ENCODE assay signal across 25 mouse cellular contexts in genomic region chr2:59035206-59035605, GRCm38 (mm10).
DNase-seq lines count a peak whose midpoint lies in the region; ATAC-seq and TF ChIP-seq lines count a peak whose summit lies in the region.
"Had no signal": no experiment of that assay in that cellular context is flagged by ENCODE, and none has a peak within 500 bp of the region (broad histone marks: within the 10 kb centered on the region; RNA-seq: fewer than 3 reads in every experiment).

No protein-coding gene starts in this region.

- H3K36me3 ChIP-seq in kidney, adult 2 months (ENCODE audit: control insufficient read depth, insufficient read depth, low read length), result no peaks in the 10 kb centered on the region
- H3K36me3 ChIP-seq in liver, adult 2 months (ENCODE audit: control insufficient read depth, insufficient read depth, low read length), result no peaks in the 10 kb centered on the region
- H3K36me3 ChIP-seq in liver, embryonic 12.5 days, result no peaks in the 10 kb centered on the region
- H3K36me3 ChIP-seq: embryonic facial prominence, embryonic 10.5 days; embryonic facial prominence, embryonic 12.5 days; G1E had no signal

- H3K9ac ChIP-seq in liver, adult 2 months (ENCODE audit: low read depth, low read length), result no peak overlapping the region
- no peak overlapping the region for H3K9ac ChIP-seq in liver, embryonic 12.5 days
- H3K9ac ChIP-seq: embryonic facial prominence, embryonic 12.5 days; forebrain, embryonic 13.5 days had no signal

- peak overlapping the region; percentile 37; the same call in 1 of the 2 replicates for H3K27ac ChIP-seq in kidney, adult 2 months (ENCODE audit: insufficient read depth, low read depth, low read length)
- peak overlapping the region; percentile 84 for H3K27ac ChIP-seq in liver, adult 2 months (replicated peaks; ENCODE audit: insufficient read depth, low read depth, low read length)
- H3K27ac ChIP-seq in liver, embryonic 12.5 days, result no peak overlapping the region
- H3K27ac ChIP-seq: embryonic facial prominence, embryonic 10.5 days; embryonic facial prominence, embryonic 12.5 days; forebrain, embryonic 13.5 days had no signal

- ATAC-seq in liver, embryonic 12.5 days, result no peak
- ATAC-seq: activated CD4-positive, CD25-positive, alpha-beta regulatory T cell, adult 4 months; CD4-positive, CD25-positive, alpha-beta regulatory T cell, adult 4 months; forebrain, embryonic 13.5 days; Patski had no signal

- TF ChIP-seq CTCF in kidney, adult 2 months (conservative IDR thresholded peaks at IDR 0.05; ENCODE audit: insufficient read depth, insufficient read length, low read depth, low read length), result no peak
- TF ChIP-seq CTCF in liver, adult 2 months (IDR thresholded peaks at IDR 0.05; ENCODE audit: low read depth, low read length), result no peak

- H3K9me3 ChIP-seq in liver, embryonic 12.5 days (replicated peaks), result no peaks in the 10 kb centered on the region
- H3K9me3 ChIP-seq: embryonic facial prominence, embryonic 10.5 days; embryonic facial prominence, embryonic 12.5 days; forebrain, embryonic 13.5 days; G1E had no signal

- no peak overlapping the region for H3K4me2 ChIP-seq in liver, embryonic 12.5 days
- H3K4me2 ChIP-seq: embryonic facial prominence, embryonic 12.5 days; forebrain, embryonic 13.5 days had no signal

- peak; percentile 33 for DNase-seq in kidney, adult 11 months
- DNase-seq in kidney, postnatal 4 days, result no peak
- peak; percentile 72 for DNase-seq in kidney, adult 2 months
- no peak for DNase-seq in kidney, postnatal 14 days
- peak; percentile 58 for DNase-seq in kidney, adult 9 months
- DNase-seq in kidney, postnatal 10 days, result no peak
- DNase-seq in liver, adult 2 months (ENCODE audit: extremely low read depth, low read depth, low spot score), result peak; percentile 94
- DNase-seq: adrenal gland, adult 8-10 months; adrenal gland, postnatal 14 days; adrenal gland, postnatal 36 days; B cell, adult 2 months; cerebellum, adult 11-12 months; cerebellum, adult 2 months; cerebellum, adult 9-10 months; cerebellum, postnatal 10 days; cerebellum, postnatal 25 days had no signal

- no peaks in the 10 kb centered on the region for H3K79me2 ChIP-seq in liver, adult 2 months (ENCODE audit: control insufficient read depth, insufficient read depth, low read length)

- no peaks in the 10 kb centered on the region for H3K27me3 ChIP-seq in kidney, adult 2 months (replicated peaks; ENCODE audit: control insufficient read depth, insufficient read depth, low read length)
- H3K27me3 ChIP-seq in liver, adult 2 months (ENCODE audit: control insufficient read depth, insufficient read depth, low read length), result no peaks in the 10 kb centered on the region
- H3K27me3 ChIP-seq in liver, embryonic 12.5 days (replicated peaks), result no peaks in the 10 kb centered on the region
- H3K27me3 ChIP-seq: CH12.LX; embryonic facial prominence, embryonic 12.5 days; forebrain, embryonic 13.5 days; Patski had no signal

- no peak for TF ChIP-seq POLR2A in kidney, adult 2 months (IDR thresholded peaks at IDR 0.05; ENCODE audit: low read depth, low read length)
- TF ChIP-seq POLR2A in liver, adult 2 months (IDR thresholded peaks at IDR 0.05; ENCODE audit: extremely low read depth, insufficient read depth, low read length), result no peak

- no peak overlapping the region for H3K4me3 ChIP-seq in kidney, adult 2 months (ENCODE audit: insufficient read depth, low read depth, low read length)
- H3K4me3 ChIP-seq in liver, adult 2 months (ENCODE audit: insufficient read depth, low read depth, low read length), result no peak overlapping the region
- H3K4me3 ChIP-seq in liver, embryonic 12.5 days, result no peak overlapping the region
- H3K4me3 ChIP-seq: embryonic facial prominence, embryonic 10.5 days; embryonic facial prominence, embryonic 12.5 days; forebrain, embryonic 13.5 days had no signal

- peaks cover 4% of the 10 kb centered on the region; the same call in 1 of the 2 replicates for H3K4me1 ChIP-seq in kidney, adult 2 months (ENCODE audit: control insufficient read depth, insufficient read depth, low read length)
- peaks cover 11% of the 10 kb centered on the region for H3K4me1 ChIP-seq in liver, adult 2 months (ENCODE audit: control insufficient read depth, insufficient read depth, low read length)
- H3K4me1 ChIP-seq in liver, embryonic 12.5 days, result no peaks in the 10 kb centered on the region
- H3K4me1 ChIP-seq: embryonic facial prominence, embryonic 10.5 days; embryonic facial prominence, embryonic 12.5 days; forebrain, embryonic 13.5 days had no signal

- 75% methylated on average over 3 of the region's 3 CpGs for WGBS in kidney, adult 2 months
- 31% methylated on average over 3 of the region's 3 CpGs for WGBS in liver, adult 2 months
- WGBS in liver, embryonic 12.5 days (ENCODE audit: insufficient replicate concordance), result 78% methylated on average over 3 of the region's 3 CpGs

Comparison
In these comparisons a context has a peak if more than half of its experiments do, and no peak if none do; other contexts are left out.
1. DNase-seq: peak in kidney, adult 11 months (single experiment), kidney, adult 2 months (single experiment), kidney, adult 9 months (single experiment) and liver, adult 2 months (single experiment); none in kidney, postnatal 4 days (0 of 2), kidney, postnatal 14 days (single experiment) and kidney, postnatal 10 days (single experiment).